Mouse (Mus musculus): ENCODE measurements around the gene Elovl6.

- TF ChIP-seq CTCF (IDR thresholded peaks at IDR 0.05; ENCODE audit: extremely low read depth, insufficient read depth, insufficient read length, insufficient replicate concordance) (no peak), POLR2A (IDR thresholded peaks at IDR 0.05; ENCODE audit: low read depth, low read length) (no peak)
Observed at GRCm38 (mm10) chr3:129588753-129589152, 56.6 kb downstream of the Elovl6 start.
